Mouse (Mus musculus): ENCODE measurements around the gene Robo2. TPM values are rescaled to one million over a fixed set of nuclear protein-coding genes. Genes with fewer than 3 reads are reported as not detected.
"Not testable (repeated sequence)": the region's sequence is repeated elsewhere in the genome, so short reads cannot be mapped to it uniquely, and the experiment has no call there.

Robo2 gene
- polyA plus RNA-seq, 1 experiment from 2014 or later = 83.9 TPM

DNA sequence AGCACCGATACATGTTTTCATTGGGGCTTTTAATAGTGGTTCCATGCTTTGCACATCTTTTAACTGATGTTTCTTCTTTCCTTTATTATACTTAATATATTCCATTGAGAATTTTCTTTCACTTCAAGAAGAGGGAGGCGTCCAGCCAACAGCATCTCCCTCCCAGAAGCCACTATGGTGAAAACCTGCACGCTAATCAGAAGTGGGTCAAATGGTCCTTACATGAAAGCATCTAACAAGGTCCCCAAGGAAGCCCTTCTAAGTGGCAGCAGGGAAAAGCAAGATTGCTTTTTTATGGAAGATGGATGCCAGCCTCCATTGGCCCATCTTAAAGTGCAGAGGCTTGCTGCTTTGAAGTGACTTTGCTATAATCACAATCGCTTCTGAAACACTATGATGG, 300.5 kb downstream of the Robo2 start:
- no peaks in the 10 kb centered on the region for H3K9me3 ChIP-seq
- no peak overlapping the region for H3K4me2 ChIP-seq
- no peak overlapping the region for H3K27ac ChIP-seq (replicated peaks)
- H3K27me3 ChIP-seq = no peaks in the 10 kb centered on the region
- no peaks in the 10 kb centered on the region for H3K36me3 ChIP-seq
- 75% methylated on average over 4 of the region's 4 CpGs for WGBS
- no peak for ATAC-seq (ENCODE audit: low read depth)
- H3K9ac ChIP-seq = no peak overlapping the region
- no peaks in the 10 kb centered on the region for H3K4me1 ChIP-seq (replicated peaks)
- no peak overlapping the region for H3K4me3 ChIP-seq

DNA sequence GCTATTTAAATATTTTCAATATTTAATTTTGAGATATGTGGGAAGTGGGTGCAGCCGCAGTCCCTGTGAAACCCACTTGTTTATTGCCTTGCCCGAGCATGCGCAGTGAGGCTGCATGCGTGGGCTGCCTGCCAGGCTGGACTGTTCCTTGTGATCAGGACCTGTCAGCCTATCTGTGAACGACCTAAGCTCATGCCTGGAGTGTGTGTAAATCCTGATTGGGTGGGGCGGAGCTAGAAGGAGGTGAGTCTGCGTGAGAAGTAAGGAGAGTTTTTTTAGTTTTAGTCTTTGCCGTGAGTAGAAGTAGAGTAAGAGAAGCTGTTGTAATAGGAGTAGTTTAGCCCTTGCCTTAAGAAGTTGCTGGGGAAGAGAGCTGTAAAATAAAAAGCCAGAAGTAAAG, 307.2 kb downstream of the Robo2 start:
- not testable (repeated sequence) for H3K4me3 ChIP-seq; H3K9me3 ChIP-seq; H3K36me3 ChIP-seq; H3K4me2 ChIP-seq; H3K27ac ChIP-seq (replicated peaks); H3K27me3 ChIP-seq; H3K9ac ChIP-seq; ATAC-seq (ENCODE audit: low read depth); H3K4me1 ChIP-seq (replicated peaks)
- 82% methylated on average over 8 of the region's 8 CpGs for WGBS

GRCm38 (mm10) chr16:74092997-74093801, 318.4 kb downstream of the Robo2 start:
- no peak for ATAC-seq (ENCODE audit: low read depth)
- Histone ChIP-seq H3K27me3 (no peaks in the 10 kb centered on the region), H3K4me2 (no peak overlapping the region), H3K27ac (replicated peaks) (peak overlapping the region; percentile 54; the same call in 1 of the 2 replicates), H3K9me3 (no peaks in the 10 kb centered on the region), H3K9ac (no peak overlapping the region), H3K4me1 (replicated peaks) (peaks cover 18% of the 10 kb centered on the region), H3K4me3 (no peak overlapping the region), H3K36me3 (no peaks in the 10 kb centered on the region)
- 60% methylated on average over 7 of the region's 7 CpGs for WGBS

- no peaks in the 10 kb centered on the region for H3K36me3 ChIP-seq
- H3K4me3 ChIP-seq = no peak overlapping the region
- H3K4me2 ChIP-seq = no peak overlapping the region
- ATAC-seq (ENCODE audit: low read depth) = no peak
- no peaks in the 10 kb centered on the region for H3K9me3 ChIP-seq
- no peaks in the 10 kb centered on the region for H3K27me3 ChIP-seq
- no peak overlapping the region for H3K27ac ChIP-seq (replicated peaks)
- H3K9ac ChIP-seq = no peak overlapping the region
- H3K4me1 ChIP-seq (replicated peaks) = peaks cover 16% of the 10 kb centered on the region
- 89% methylated on average over 1 of the region's 1 CpGs for WGBS
These were observed 321.7 kb downstream of the Robo2 start for GRCm38 (mm10) chr16:74089951-74090350.

DNA sequence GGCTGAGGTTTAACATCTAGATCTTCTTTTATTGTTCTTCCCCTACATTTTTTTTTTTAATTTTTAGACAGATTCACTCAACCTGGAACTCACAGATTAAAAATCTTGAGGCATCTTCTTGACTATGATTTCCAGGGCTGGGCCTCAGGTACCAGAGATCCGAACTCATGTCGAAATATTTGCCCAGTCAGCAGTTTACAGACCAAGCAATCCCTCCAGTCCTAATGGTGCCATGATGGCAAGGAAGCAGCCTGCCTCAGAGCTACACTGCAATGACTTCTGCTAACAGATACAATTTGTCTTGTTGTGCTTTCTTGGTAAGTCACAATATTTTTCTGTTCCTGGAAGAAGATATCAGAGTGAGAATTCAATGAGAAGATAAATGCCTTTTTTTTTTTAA, 327.4 kb downstream of the Robo2 start:
- no peak overlapping the region for H3K27ac ChIP-seq (replicated peaks)
- WGBS = 91% methylated on average over 2 of the region's 2 CpGs
- H3K4me3 ChIP-seq = no peak overlapping the region
- H3K4me2 ChIP-seq = no peak overlapping the region
- ATAC-seq (ENCODE audit: low read depth) = no peak
- H3K4me1 ChIP-seq (replicated peaks) = peaks cover 4% of the 10 kb centered on the region; the same call in 1 of the 2 replicates
- H3K9ac ChIP-seq = no peak overlapping the region
- H3K36me3 ChIP-seq = no peaks in the 10 kb centered on the region
- H3K27me3 ChIP-seq = no peaks in the 10 kb centered on the region
- no peaks in the 10 kb centered on the region for H3K9me3 ChIP-seq

GRCm38 (mm10) chr16:74072671-74073070, 339.0 kb downstream of the Robo2 start:
- no peak overlapping the region for H3K4me3 ChIP-seq
- H3K27ac ChIP-seq (replicated peaks) = no peak overlapping the region
- ATAC-seq (ENCODE audit: low read depth) = no peak
- 91% methylated on average over 5 of the region's 5 CpGs for WGBS
- no peak overlapping the region for H3K9ac ChIP-seq
- no peaks in the 10 kb centered on the region for H3K9me3 ChIP-seq
- H3K4me2 ChIP-seq = no peak overlapping the region
- H3K36me3 ChIP-seq = no peaks in the 10 kb centered on the region
- H3K4me1 ChIP-seq (replicated peaks) = peaks cover 18% of the 10 kb centered on the region
- H3K27me3 ChIP-seq = no peaks in the 10 kb centered on the region

GRCm38 (mm10) chr16:74070628-74071027, 341.0 kb downstream of the Robo2 start:
- no peaks in the 10 kb centered on the region for H3K36me3 ChIP-seq
- no peak for ATAC-seq (ENCODE audit: low read depth)
- peaks cover 23% of the 10 kb centered on the region for H3K4me1 ChIP-seq (replicated peaks)
- H3K4me2 ChIP-seq = peak overlapping the region; percentile 16; the same call in 1 of the 2 replicates
- 0 out of 2 replicates have a peak overlapping the region, but pooled peaks have one; percentile 42 for H3K27ac ChIP-seq (replicated peaks)
- H3K9ac ChIP-seq = no peak overlapping the region
- H3K27me3 ChIP-seq = no peaks in the 10 kb centered on the region
- H3K4me3 ChIP-seq = no peak overlapping the region
- 37% methylated on average over 7 of the region's 7 CpGs for WGBS
- no peaks in the 10 kb centered on the region for H3K9me3 ChIP-seq

GRCm38 (mm10) chr16:74065958-74066357, 345.7 kb downstream of the Robo2 start:
- no peaks in the 10 kb centered on the region for H3K36me3 ChIP-seq
- 76% methylated on average over 2 of the region's 2 CpGs for WGBS
- H3K9ac ChIP-seq = no peak overlapping the region
- H3K9me3 ChIP-seq = no peaks in the 10 kb centered on the region
- no peak for ATAC-seq (ENCODE audit: low read depth)
- no peak overlapping the region for H3K4me3 ChIP-seq
- H3K27me3 ChIP-seq = no peaks in the 10 kb centered on the region
- H3K4me1 ChIP-seq (replicated peaks) = peaks cover 19% of the 10 kb centered on the region
- H3K4me2 ChIP-seq = no peak overlapping the region
- no peak overlapping the region for H3K27ac ChIP-seq (replicated peaks)

GRCm38 (mm10) chr16:74061951-74062350, 349.7 kb downstream of the Robo2 start:
- Histone ChIP-seq H3K27me3 (no peaks in the 10 kb centered on the region), H3K4me2 (no peak overlapping the region), H3K9ac (no peak overlapping the region), H3K4me1 (replicated peaks) (peaks cover 14% of the 10 kb centered on the region), H3K9me3 (no peaks in the 10 kb centered on the region), H3K36me3 (no peaks in the 10 kb centered on the region), H3K4me3 (no peak overlapping the region), H3K27ac (replicated peaks) (no peak overlapping the region)
- ATAC-seq (ENCODE audit: low read depth) = no peak

GRCm38 (mm10) chr16:74061479-74061878, 350.1 kb downstream of the Robo2 start:
- Histone ChIP-seq H3K36me3 (no peaks in the 10 kb centered on the region), H3K4me1 (replicated peaks) (peaks cover 17% of the 10 kb centered on the region), H3K4me3 (no peak overlapping the region), H3K27ac (replicated peaks) (no peak overlapping the region), H3K9ac (no peak overlapping the region), H3K4me2 (no peak overlapping the region), H3K27me3 (no peaks in the 10 kb centered on the region), H3K9me3 (no peaks in the 10 kb centered on the region)
- no peak for ATAC-seq (ENCODE audit: low read depth)

GRCm38 (mm10) chr16:74056886-74057285, 354.7 kb downstream of the Robo2 start:
- peak; percentile 59 for ATAC-seq (ENCODE audit: low read depth)
- H3K4me1 ChIP-seq (replicated peaks) = peaks cover 27% of the 10 kb centered on the region
- no peak overlapping the region for H3K9ac ChIP-seq
- no peak overlapping the region for H3K27ac ChIP-seq (replicated peaks)
- H3K4me3 ChIP-seq = no peak overlapping the region
- no peaks in the 10 kb centered on the region for H3K27me3 ChIP-seq
- no peaks in the 10 kb centered on the region for H3K9me3 ChIP-seq
- H3K36me3 ChIP-seq = no peaks in the 10 kb centered on the region
- 66% methylated on average over 2 of the region's 2 CpGs for WGBS
- H3K4me2 ChIP-seq = no peak overlapping the region

- no peaks in the 10 kb centered on the region for H3K36me3 ChIP-seq
- no peaks in the 10 kb centered on the region for H3K9me3 ChIP-seq
- WGBS = 73% methylated on average over 1 of the region's 1 CpGs
- H3K27ac ChIP-seq (replicated peaks) = no peak overlapping the region
- ATAC-seq (ENCODE audit: low read depth) = no peak
- H3K4me1 ChIP-seq (replicated peaks) = peaks cover 27% of the 10 kb centered on the region
- H3K27me3 ChIP-seq = no peaks in the 10 kb centered on the region
- H3K4me2 ChIP-seq = no peak overlapping the region
- H3K9ac ChIP-seq = no peak overlapping the region
- H3K4me3 ChIP-seq = no peak overlapping the region
These were observed 355.4 kb downstream of the Robo2 start for GRCm38 (mm10) chr16:74056210-74056609.

Measured in neural tube, embryonic 13.5 days (tissue).